Mouse (Mus musculus) intestine, embryonic 14.5 days (tissue): ENCODE results near the gene Styk1. TPM values are rescaled to one million over a fixed set of nuclear protein-coding genes. Genes with fewer than 3 reads are reported as not detected.

Experiments
- ATAC-seq: fragments of 200-750 bp; cut with Nextera tagmentation; replicated peaks from 2 replicates; pipeline ENCODE4 v1.8.0; 2017; ENCODE audit warnings: low read depth, moderate number of reproducible peaks, moderate TSS enrichment, moderate library complexity; ENCODE audit not compliant: low FRiP score, low TSS enrichment
- DNase-seq: peaks from one replicate; pipeline ENCODE4 v3.0.0-alpha.2; 2018; ENCODE audit warnings: low spot score
- H3K27ac ChIP-seq: fragments of 300-500 bp; sonication (generic); 2 replicates; pipeline ENCODE4 v1.5.1; 2014; ENCODE audit warnings: low read depth, mild to moderate bottlenecking, control low read depth
- H3K27me3 ChIP-seq: fragments of 300-500 bp; sonication (generic); replicated peaks from 2 replicates; pipeline ENCODE4 v1.6.1; 2014; ENCODE audit warnings: low read length, control low read depth; ENCODE audit not compliant: control insufficient read depth, insufficient read depth
- H3K36me3 ChIP-seq: fragments of 300-500 bp; sonication (generic); 2 replicates; pipeline ENCODE4 v1.6.1; 2014; ENCODE audit warnings: low read length, control low read depth; ENCODE audit not compliant: control insufficient read depth, insufficient read depth
- H3K4me1 ChIP-seq: fragments of 300-500 bp; sonication (generic); replicated peaks from 2 replicates; pipeline ENCODE4 v1.6.1; 2014; ENCODE audit warnings: low read length, control low read depth, mixed read lengths; ENCODE audit not compliant: control insufficient read depth, insufficient read depth
- H3K4me2 ChIP-seq: fragments of 300-500 bp; sonication (generic); 2 replicates; pipeline ENCODE4 v1.6.1; 2014; ENCODE audit warnings: low read length
- H3K4me3 ChIP-seq: fragments of 300-500 bp; sonication (generic); 2 replicates; pipeline ENCODE4 v1.5.1; 2014; ENCODE audit warnings: low read depth, low read length, control low read depth, mixed read lengths
- H3K9ac ChIP-seq: fragments of 300-500 bp; sonication (generic); 2 replicates; pipeline ENCODE4 v1.6.1; 2014; ENCODE audit warnings: mild to moderate bottlenecking, low read length
- H3K9me3 ChIP-seq: fragments of 300-500 bp; sonication (generic); 2 replicates; pipeline ENCODE4 v1.6.1; 2016; ENCODE audit warnings: low read length, control low read depth; ENCODE audit not compliant: control insufficient read depth
- WGBS: fragments of 180-500 bp; shearing (Covaris S2); extraction: QIAGEN DNeasy Blood & Tissue Kit; methylation state at CpG from one replicate; pipeline ENCODE4 v1.1.7; 2014; 5-methylcytosine and 5-hydroxymethylcytosine counted together
- polyA plus RNA-seq: library from polyadenylated mRNA; unstranded; fragments of >200 nt; fragmentation: Nextera tagmentation; extraction: Ambion mirVana; gene quantifications from 2 replicates; pipeline ENCODE4 v1.2.1, GENCODE M21; 2014

Gene Styk1
- polyA plus RNA-seq, 1 experiment from 2014 or later: 8.6 TPM

GRCm38 (mm10) chr6:131387221-131388039, 34.0 kb upstream of the Styk1 start:
- peak overlapping the region; percentile 91 for H3K9ac ChIP-seq
- 0 out of 2 replicates have a peak, but pooled peaks cover 3% of the 10 kb centered on the region for H3K36me3 ChIP-seq
- H3K27ac ChIP-seq: peak overlapping the region; percentile 77
- peak overlapping the region; percentile 71 for H3K4me3 ChIP-seq
- H3K27me3 ChIP-seq: no peaks in the 10 kb centered on the region
- peak overlapping the region; percentile 78 for H3K4me2 ChIP-seq
- H3K4me1 ChIP-seq: peaks cover 25% of the 10 kb centered on the region
- peak; percentile 84 for DNase-seq
- no peaks in the 10 kb centered on the region for H3K9me3 ChIP-seq
- WGBS: under 1% methylated on average over 40 of the region's 43 CpGs
- peak; percentile 69 for ATAC-seq

GRCm38 (mm10) chr6:131386416-131387019, 33.1 kb upstream of the Styk1 start:
- H3K4me1 ChIP-seq: peaks cover 26% of the 10 kb centered on the region
- no peaks in the 10 kb centered on the region for H3K9me3 ChIP-seq
- no peak for ATAC-seq
- peak overlapping the region; percentile 91 for H3K9ac ChIP-seq
- H3K27ac ChIP-seq: no peak overlapping the region
- 45% methylated on average over 9 of the region's 9 CpGs for WGBS
- H3K36me3 ChIP-seq: 0 out of 2 replicates have a peak, but pooled peaks cover 3% of the 10 kb centered on the region
- no peak for DNase-seq
- H3K4me2 ChIP-seq: peak overlapping the region; percentile 78
- no peaks in the 10 kb centered on the region for H3K27me3 ChIP-seq
- peak overlapping the region; percentile 71 for H3K4me3 ChIP-seq

GRCm38 (mm10) chr6:131385469-131385868, 32.1 kb upstream of the Styk1 start:
- ATAC-seq: no peak
- Histone ChIP-seq H3K27ac (no peak overlapping the region), H3K9me3 (no peaks in the 10 kb centered on the region), H3K4me1 (peaks cover 26% of the 10 kb centered on the region), H3K36me3 (peaks cover 7% of the 10 kb centered on the region), H3K4me2 (no peak overlapping the region; the same call in 1 of the 2 replicates), H3K27me3 (no peaks in the 10 kb centered on the region), H3K9ac (no peak overlapping the region), H3K4me3 (no peak overlapping the region)
- DNase-seq: no peak
- WGBS: 96% methylated on average over 1 of the region's 1 CpGs

GRCm38 (mm10) chr6:131383713-131384330, 30.4 kb upstream of the Styk1 start:
- DNase-seq: no peak
- 41% methylated on average over 6 of the region's 6 CpGs for WGBS

GRCm38 (mm10) chr6:131382984-131383337, 29.6 kb upstream of the Styk1 start:
- ATAC-seq (no peak), DNase-seq (no peak)
- peaks cover 33% of the 10 kb centered on the region for H3K36me3 ChIP-seq
- no peak overlapping the region for H3K9ac ChIP-seq
- H3K4me2 ChIP-seq: no peak overlapping the region
- 70% methylated on average over 3 of the region's 3 CpGs for WGBS
- H3K4me3 ChIP-seq: no peak overlapping the region
- no peaks in the 10 kb centered on the region for H3K27me3 ChIP-seq
- no peaks in the 10 kb centered on the region for H3K9me3 ChIP-seq
- no peak overlapping the region for H3K27ac ChIP-seq
- peaks cover 23% of the 10 kb centered on the region for H3K4me1 ChIP-seq

More at GRCm38 (mm10) chr6:131383713-131384330, 30.4 kb upstream of the Styk1 start:
- H3K27ac ChIP-seq: no peak overlapping the region
- H3K4me2 ChIP-seq: no peak overlapping the region
- peaks cover 23% of the 10 kb centered on the region for H3K4me1 ChIP-seq
- H3K27me3 ChIP-seq: no peaks in the 10 kb centered on the region
- H3K9me3 ChIP-seq: no peaks in the 10 kb centered on the region
- no peak overlapping the region for H3K9ac ChIP-seq
- ATAC-seq: no peak
- peaks cover 24% of the 10 kb centered on the region for H3K36me3 ChIP-seq
- H3K4me3 ChIP-seq: no peak overlapping the region

- Histone ChIP-seq H3K9ac (no peak overlapping the region), H3K27me3 (no peaks in the 10 kb centered on the region), H3K36me3 (peaks cover 38% of the 10 kb centered on the region), H3K4me1 (peaks cover 23% of the 10 kb centered on the region), H3K27ac (no peak overlapping the region), H3K9me3 (no peaks in the 10 kb centered on the region), H3K4me2 (no peak overlapping the region), H3K4me3 (no peak overlapping the region)
- WGBS: 64% methylated on average over 14 of the region's 14 CpGs
- DNase-seq: no peak
- ATAC-seq: no peak; the same call in 1 of the 2 replicates
These were observed 29.0 kb upstream of the Styk1 start for GRCm38 (mm10) chr6:131382232-131382983.

- no peaks in the 10 kb centered on the region for H3K9me3 ChIP-seq
These were observed 25.5 kb upstream of the Styk1 start for GRCm38 (mm10) chr6:131378858-131379428.

GRCm38 (mm10) chr6:131377378-131377777, 24.0 kb upstream of the Styk1 start:
- WGBS: 94% methylated on average over 5 of the region's 5 CpGs
- Histone ChIP-seq H3K9me3 (no peaks in the 10 kb centered on the region), H3K4me2 (no peak overlapping the region), H3K27me3 (no peaks in the 10 kb centered on the region), H3K4me1 (peaks cover under 1% of the 10 kb centered on the region), H3K9ac (no peak overlapping the region), H3K36me3 (peaks cover 82% of the 10 kb centered on the region), H3K27ac (no peak overlapping the region), H3K4me3 (no peak overlapping the region)
- ATAC-seq: no peak
- DNase-seq: no peak

More at GRCm38 (mm10) chr6:131378858-131379428, 25.5 kb upstream of the Styk1 start:
- DNase-seq (no peak), ATAC-seq (no peak)
- Histone ChIP-seq H3K36me3 (peaks cover 70% of the 10 kb centered on the region), H3K27me3 (no peaks in the 10 kb centered on the region), H3K4me2 (no peak overlapping the region), H3K9ac (no peak overlapping the region), H3K4me1 (peaks cover 8% of the 10 kb centered on the region), H3K27ac (no peak overlapping the region), H3K4me3 (no peak overlapping the region)
- 97% methylated on average over 18 of the region's 18 CpGs for WGBS
